Mouse (Mus musculus) lung, embryonic 15.5 days (tissue): ENCODE results near the gene Tiam1. TPM values are rescaled to one million over a fixed set of nuclear protein-coding genes. Genes with fewer than 3 reads are reported as not detected.

Source experiments
- ATAC-seq: fragments of 200-750 bp; cut with Nextera tagmentation; 2 replicates; pipeline ENCODE4 v1.8.0; 2017; ENCODE audit warnings: moderate number of reproducible peaks, borderline replicate concordance; ENCODE audit not compliant: low FRiP score, low TSS enrichment; ENCODE audit errors: extremely low read depth
- H3K27ac ChIP-seq: fragments of 300-500 bp; sonication (generic); 2 replicates; pipeline ENCODE4 v1.5.1; 2015; ENCODE audit warnings: moderate library complexity, mild to moderate bottlenecking, inconsistent platforms
- H3K27me3 ChIP-seq: fragments of 300-500 bp; sonication (generic); 2 replicates; pipeline ENCODE4 v1.6.1; 2015; ENCODE audit warnings: inconsistent platforms
- H3K36me3 ChIP-seq: fragments of 300-500 bp; sonication (generic); 2 replicates; pipeline ENCODE4 v1.6.1; 2015; ENCODE audit warnings: inconsistent platforms
- H3K4me1 ChIP-seq: fragments of 300-500 bp; sonication (generic); 2 replicates; pipeline ENCODE4 v1.6.1; 2015; ENCODE audit warnings: inconsistent platforms
- H3K4me2 ChIP-seq: fragments of 300-500 bp; sonication (generic); 2 replicates; pipeline ENCODE4 v1.6.1; 2015; ENCODE audit warnings: inconsistent platforms, mild to moderate bottlenecking, moderate library complexity
- H3K4me3 ChIP-seq: fragments of 300-500 bp; sonication (generic); 2 replicates; pipeline ENCODE4 v1.5.1; 2015; ENCODE audit warnings: mild to moderate bottlenecking, inconsistent platforms
- H3K9ac ChIP-seq: fragments of 300-500 bp; sonication (generic); 2 replicates; pipeline ENCODE4 v1.6.1; 2015; ENCODE audit warnings: inconsistent platforms
- H3K9me3 ChIP-seq: fragments of 300-500 bp; sonication (generic); 2 replicates; pipeline ENCODE4 v1.6.1; 2016; ENCODE audit warnings: inconsistent platforms
- WGBS: fragments of 180-500 bp; shearing (Covaris S2); methylation state at CpG from one replicate; pipeline ENCODE4 v1.1.7; 2015; 5-methylcytosine and 5-hydroxymethylcytosine counted together
- polyA plus RNA-seq: library from polyadenylated mRNA; unstranded; fragments of >200 nt; fragmentation: Nextera tagmentation; extraction: Ambion mirVana; gene quantifications from 2 replicates; pipeline ENCODE4 v1.2.1, GENCODE M21; 2015

Gene Tiam1
- polyA plus RNA-seq, 1 experiment from 2014 or later, result 10.8 TPM

DNA sequence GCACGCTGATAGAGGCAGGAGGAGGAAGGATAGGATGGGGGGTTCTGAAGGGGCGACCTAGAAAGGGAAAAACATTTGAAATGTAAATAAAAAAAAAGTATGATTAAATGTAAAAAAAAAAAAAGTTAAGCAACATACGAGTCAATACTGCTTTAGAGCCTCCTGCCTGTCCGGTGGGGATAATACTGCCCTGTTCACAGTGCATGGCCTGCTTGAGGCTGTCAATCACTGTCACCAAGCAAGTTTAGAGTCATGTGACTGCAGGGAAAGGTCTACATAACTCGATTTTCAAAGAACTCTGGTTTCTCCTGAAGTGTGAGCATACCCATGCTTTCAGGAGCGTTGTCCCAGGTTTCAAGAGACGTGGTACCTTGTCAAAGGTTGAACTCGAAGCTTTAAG is 15.2 kb downstream of the Tiam1 start:
- peaks cover 27% of the 10 kb centered on the region; the same call in 1 of the 2 replicates for H3K4me1 ChIP-seq
- WGBS, result 36% methylated on average over 8 of the region's 8 CpGs
- no peaks in the 10 kb centered on the region for H3K36me3 ChIP-seq
- H3K27me3 ChIP-seq, result no peaks in the 10 kb centered on the region
- ATAC-seq, result no peak
- H3K4me2 ChIP-seq, result no peak overlapping the region
- H3K9me3 ChIP-seq, result no peaks in the 10 kb centered on the region
- no peak overlapping the region for H3K9ac ChIP-seq
- no peak overlapping the region for H3K27ac ChIP-seq
- H3K4me3 ChIP-seq, result no peak overlapping the region

- 46% methylated on average over 21 of the region's 21 CpGs for WGBS
- no peak overlapping the region for H3K9ac ChIP-seq
- H3K36me3 ChIP-seq, result no peaks in the 10 kb centered on the region
- peaks cover 27% of the 10 kb centered on the region; the same call in 1 of the 2 replicates for H3K4me1 ChIP-seq
- no peaks in the 10 kb centered on the region for H3K9me3 ChIP-seq
- no peak overlapping the region; the same call in 1 of the 2 replicates for H3K27ac ChIP-seq
- H3K27me3 ChIP-seq, result no peaks in the 10 kb centered on the region
- H3K4me2 ChIP-seq, result no peak overlapping the region
- peak; percentile 67; the same call in 1 of the 2 replicates for ATAC-seq
- no peak overlapping the region for H3K4me3 ChIP-seq
Measured at GRCm38 (mm10) chr16:90125318-90126314, 18.0 kb downstream of the Tiam1 start.

GRCm38 (mm10) chr16:90123091-90123490 is 20.5 kb downstream of the Tiam1 start:
- Histone ChIP-seq H3K4me2 (no peak overlapping the region), H3K9me3 (no peaks in the 10 kb centered on the region), H3K36me3 (no peaks in the 10 kb centered on the region), H3K27me3 (no peaks in the 10 kb centered on the region), H3K4me3 (no peak overlapping the region), H3K27ac (no peak overlapping the region), H3K9ac (no peak overlapping the region), H3K4me1 (peaks cover 18% of the 10 kb centered on the region; the same call in 1 of the 2 replicates)
- peak; percentile 25; the same call in 1 of the 2 replicates for ATAC-seq
- WGBS, result 69% methylated on average over 6 of the region's 6 CpGs

DNA sequence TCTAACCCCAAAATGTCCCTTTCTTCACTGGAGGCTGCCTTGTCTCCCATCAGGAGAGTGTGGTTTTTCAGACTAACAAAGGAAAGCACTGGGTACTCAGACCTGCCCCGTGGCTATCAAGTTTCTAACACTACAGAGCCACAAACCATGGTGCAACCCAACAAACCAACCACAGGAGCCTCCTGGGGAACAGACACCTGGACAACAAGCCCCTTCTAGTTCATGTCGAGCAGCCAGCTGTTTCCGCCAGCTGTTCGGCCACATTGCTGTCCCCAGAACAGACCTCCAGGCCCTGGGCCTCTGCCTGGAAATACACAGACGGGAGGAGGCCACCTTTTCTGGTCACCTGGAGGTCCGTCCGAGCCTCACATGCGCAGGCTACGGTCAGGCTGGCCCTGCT is 21.1 kb downstream of the Tiam1 start:
- Histone ChIP-seq H3K9ac (no peak overlapping the region), H3K4me1 (peaks cover 18% of the 10 kb centered on the region; the same call in 1 of the 2 replicates), H3K4me3 (no peak overlapping the region), H3K27me3 (no peaks in the 10 kb centered on the region), H3K4me2 (no peak overlapping the region), H3K27ac (no peak overlapping the region), H3K36me3 (no peaks in the 10 kb centered on the region), H3K9me3 (no peaks in the 10 kb centered on the region)
- no peak for ATAC-seq
- 84% methylated on average over 9 of the region's 9 CpGs for WGBS

DNA sequence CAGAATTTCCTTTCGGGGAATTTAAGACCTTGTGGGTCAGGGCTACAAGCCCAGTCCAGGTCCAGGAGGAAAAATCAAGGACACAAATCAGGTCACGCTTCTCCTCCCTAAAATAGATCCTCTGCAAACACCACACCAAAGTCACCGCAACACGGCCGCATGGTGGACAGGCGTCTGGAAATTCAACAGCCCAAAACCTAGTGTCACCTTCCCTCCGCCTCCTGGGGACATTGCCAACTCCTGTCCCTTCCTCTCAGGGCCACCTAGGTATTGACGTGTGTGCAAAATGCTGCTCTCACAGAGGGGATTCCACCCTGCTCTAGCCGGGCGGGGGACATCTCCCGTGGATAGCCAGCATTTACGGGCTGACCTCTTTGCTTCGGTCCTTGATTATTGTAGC is 21.8 kb downstream of the Tiam1 start:
- Histone ChIP-seq H3K9ac (no peak overlapping the region), H3K36me3 (no peaks in the 10 kb centered on the region), H3K9me3 (no peaks in the 10 kb centered on the region), H3K4me1 (peaks cover 17% of the 10 kb centered on the region; the same call in 1 of the 2 replicates), H3K27ac (no peak overlapping the region), H3K27me3 (no peaks in the 10 kb centered on the region), H3K4me3 (no peak overlapping the region), H3K4me2 (no peak overlapping the region)
- WGBS, result 85% methylated on average over 13 of the region's 13 CpGs
- ATAC-seq, result no peak

- no peak overlapping the region for H3K4me2 ChIP-seq
- H3K27ac ChIP-seq, result no peak overlapping the region
- 96% methylated on average over 4 of the region's 4 CpGs for WGBS
- no peaks in the 10 kb centered on the region for H3K36me3 ChIP-seq
- no peak overlapping the region for H3K4me3 ChIP-seq
- no peaks in the 10 kb centered on the region for H3K9me3 ChIP-seq
- no peak overlapping the region for H3K9ac ChIP-seq
- no peak for ATAC-seq
- peaks cover 3% of the 10 kb centered on the region; the same call in 1 of the 2 replicates for H3K4me1 ChIP-seq
- no peaks in the 10 kb centered on the region for H3K27me3 ChIP-seq
Measured at GRCm38 (mm10) chr16:90119969-90120368, 23.6 kb downstream of the Tiam1 start.

DNA sequence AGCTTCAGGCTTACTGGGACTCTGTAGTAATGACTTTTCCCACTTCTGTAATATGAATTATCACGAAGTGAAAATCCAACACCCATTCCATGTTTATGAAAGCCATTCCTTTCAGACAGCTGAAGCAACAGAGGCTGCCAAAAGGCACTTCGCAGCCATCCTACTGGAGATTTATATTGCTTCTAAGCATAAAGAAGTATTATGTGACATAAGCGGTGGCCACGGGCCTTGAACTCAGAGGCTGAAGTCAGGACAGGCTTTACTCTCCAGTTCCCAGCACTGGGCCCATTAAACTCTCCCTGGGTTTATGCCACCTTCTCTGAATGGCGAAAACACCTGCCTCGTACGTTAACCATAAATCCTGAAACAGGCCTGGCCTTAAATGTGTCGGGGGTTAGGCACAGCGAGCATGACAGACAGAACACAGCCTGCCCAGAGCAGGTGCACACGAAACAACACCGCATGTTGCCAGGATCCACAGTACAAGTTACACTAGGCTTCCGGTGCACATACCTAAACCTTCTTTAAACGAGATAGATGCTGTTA is 26.9 kb downstream of the Tiam1 start:
- H3K27me3 ChIP-seq, result no peaks in the 10 kb centered on the region
- H3K36me3 ChIP-seq, result no peaks in the 10 kb centered on the region
- WGBS, result 85% methylated on average over 13 of the region's 13 CpGs

GRCm38 (mm10) chr16:90112577-90113155 is 30.9 kb downstream of the Tiam1 start:
- no peak overlapping the region for H3K27ac ChIP-seq
- no peak overlapping the region for H3K4me2 ChIP-seq
- no peaks in the 10 kb centered on the region for H3K27me3 ChIP-seq
- WGBS, result 75% methylated on average over 11 of the region's 11 CpGs
- no peak overlapping the region for H3K9ac ChIP-seq
- no peaks in the 10 kb centered on the region for H3K4me1 ChIP-seq
- H3K9me3 ChIP-seq, result no peaks in the 10 kb centered on the region
- ATAC-seq, result no peak
- H3K4me3 ChIP-seq, result no peak overlapping the region
- no peaks in the 10 kb centered on the region for H3K36me3 ChIP-seq

More for the DNA sequence above, 26.9 kb downstream of the Tiam1 start:
- no peak overlapping the region for H3K9ac ChIP-seq
- no peak overlapping the region for H3K4me2 ChIP-seq
- H3K4me3 ChIP-seq, result no peak overlapping the region
- no peak overlapping the region for H3K27ac ChIP-seq
- H3K9me3 ChIP-seq, result no peaks in the 10 kb centered on the region
- H3K4me1 ChIP-seq, result no peaks in the 10 kb centered on the region
- no peak for ATAC-seq

DNA sequence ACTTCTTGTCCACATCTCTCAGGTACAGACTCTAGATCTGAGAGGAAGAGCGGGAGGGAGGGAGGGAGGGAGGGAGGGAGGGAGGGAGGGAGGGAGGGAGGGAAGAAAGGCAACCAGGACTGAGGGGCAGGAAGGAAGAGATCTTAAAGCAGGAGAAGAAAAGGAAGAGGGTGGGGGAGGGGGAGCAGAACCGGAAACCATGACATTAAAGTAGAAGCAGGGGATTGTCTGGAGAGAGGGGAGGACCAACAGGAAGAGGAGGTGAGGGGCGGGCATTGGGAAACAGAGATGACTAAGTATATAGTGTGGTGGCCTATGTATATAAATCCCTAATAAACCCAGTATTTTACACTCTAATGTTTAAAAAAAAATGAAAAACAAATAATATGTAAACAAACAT is 34.1 kb downstream of the Tiam1 start:
- no peaks in the 10 kb centered on the region for H3K9me3 ChIP-seq
- no peak for ATAC-seq
- no peaks in the 10 kb centered on the region for H3K4me1 ChIP-seq
- H3K27ac ChIP-seq, result no peak overlapping the region
- no peak overlapping the region for H3K4me3 ChIP-seq
- no peaks in the 10 kb centered on the region for H3K27me3 ChIP-seq
- H3K4me2 ChIP-seq, result no peak overlapping the region
- H3K36me3 ChIP-seq, result no peaks in the 10 kb centered on the region
- WGBS, result 53% methylated on average over 2 of the region's 3 CpGs
- H3K9ac ChIP-seq, result no peak overlapping the region

- peak; percentile 37; the same call in 1 of the 2 replicates for ATAC-seq
Measured at GRCm38 (mm10) chr16:90104714-90105459, 38.7 kb downstream of the Tiam1 start.

DNA sequence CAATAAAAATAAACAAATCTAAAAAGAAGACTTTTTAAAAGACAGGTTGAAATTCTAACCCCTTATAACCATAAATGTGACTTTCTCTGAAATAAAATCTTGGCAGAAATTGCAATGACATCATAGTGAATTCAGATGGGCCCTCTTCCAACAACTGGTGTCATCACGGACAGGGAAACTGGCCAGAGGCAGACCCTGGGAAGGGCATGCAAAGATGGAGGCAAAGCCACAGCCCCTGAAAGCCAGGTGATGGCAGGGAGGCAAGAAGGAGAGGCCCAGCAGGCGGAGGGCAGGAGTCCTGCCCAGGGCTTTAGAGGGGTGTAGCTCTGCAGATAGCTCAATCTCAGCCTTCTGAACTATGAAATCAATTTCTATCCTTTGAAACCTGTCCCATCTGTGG is 39.8 kb downstream of the Tiam1 start:
- Histone ChIP-seq H3K4me3 (no peak overlapping the region), H3K9ac (no peak overlapping the region), H3K27me3 (no peaks in the 10 kb centered on the region), H3K36me3 (no peaks in the 10 kb centered on the region), H3K4me2 (no peak overlapping the region), H3K9me3 (no peaks in the 10 kb centered on the region), H3K27ac (no peak overlapping the region), H3K4me1 (no peaks in the 10 kb centered on the region)
- no peak for ATAC-seq
- 60% methylated on average over 2 of the region's 2 CpGs for WGBS

More at GRCm38 (mm10) chr16:90104714-90105459, 38.7 kb downstream of the Tiam1 start:
- Histone ChIP-seq H3K9me3 (no peaks in the 10 kb centered on the region), H3K4me3 (no peak overlapping the region), H3K4me2 (no peak overlapping the region), H3K27ac (no peak overlapping the region), H3K9ac (no peak overlapping the region), H3K27me3 (no peaks in the 10 kb centered on the region), H3K36me3 (no peaks in the 10 kb centered on the region), H3K4me1 (no peaks in the 10 kb centered on the region)
- 49% methylated on average over 15 of the region's 15 CpGs for WGBS
